Comparison of ENCODE assay signal across 24 mouse cellular contexts in genomic region chr5:73367906-73368305, GRCm38 (mm10). TPM values are rescaled to one million over a fixed set of nuclear protein-coding genes. Genes with fewer than 3 reads are reported as not detected.
DNase-seq lines count a peak whose midpoint lies in the region; ATAC-seq and TF ChIP-seq lines count a peak whose summit lies in the region.
"Had no signal": no experiment of that assay in that cellular context is flagged by ENCODE, and none has a peak within 500 bp of the region (broad histone marks: within the 10 kb centered on the region; RNA-seq: fewer than 3 reads in every experiment).

No protein-coding gene starts in this region.

- H3K36me3 ChIP-seq in CH12.LX (replicated peaks in 1 of 2; ENCODE audit: control insufficient read depth in 1 of 2, insufficient read depth in 1 of 2, low read length in 1 of 2) (no peaks in the 10 kb centered on the region), ES-E14 (ENCODE audit: control insufficient read depth, insufficient read depth, low read length, poor library complexity, severe bottlenecking) (no peaks in the 10 kb centered on the region)
- H3K36me3 ChIP-seq in stomach, embryonic 14.5 days (ENCODE audit: control insufficient read depth, insufficient read depth, low read length): no peaks in the 10 kb centered on the region
- H3K36me3 ChIP-seq: embryonic facial prominence, embryonic 13.5 days; forebrain, embryonic 12.5 days; heart, embryonic 13.5 days; hindbrain, embryonic 15.5 days had no signal

- TF ChIP-seq CTCF in CH12.LX (conservative IDR thresholded peaks at IDR 0.05 in 1 of 2, IDR thresholded peaks at IDR 0.05 in 1 of 2; ENCODE audit: low read depth in 2 of 2, low read length in 2 of 2): no peak

- peak overlapping the region; percentile 53; the same call in 1 of the 2 replicates for H3K27ac ChIP-seq in CH12.LX (ENCODE audit: insufficient read depth, low read depth)
- H3K27ac ChIP-seq in ES-E14 (ENCODE audit: insufficient read depth, low read depth, low read length, poor library complexity, severe bottlenecking): peak overlapping the region; percentile 50; the same call in 1 of the 2 replicates
- no peak overlapping the region for H3K27ac ChIP-seq in stomach, embryonic 14.5 days (ENCODE audit: low read length)
- H3K27ac ChIP-seq: embryonic facial prominence, embryonic 13.5 days; forebrain, embryonic 12.5 days; heart, embryonic 13.5 days; hindbrain, embryonic 15.5 days had no signal

- H3K9ac ChIP-seq in CH12.LX (ENCODE audit: insufficient read depth, low read depth) (no peak overlapping the region), ES-E14 (ENCODE audit: insufficient read depth, low read depth, low read length, poor library complexity, severe bottlenecking) (no peak overlapping the region)
- no peak overlapping the region for H3K9ac ChIP-seq in stomach, embryonic 14.5 days (replicated peaks; ENCODE audit: low read depth, low read length)
- H3K9ac ChIP-seq: embryonic facial prominence, embryonic 13.5 days; forebrain, embryonic 12.5 days; heart, embryonic 13.5 days; hindbrain, embryonic 15.5 days had no signal

- TF ChIP-seq EP300 in CH12.LX (IDR thresholded peaks at IDR 0.05; ENCODE audit: low read length): no peak

- H3K4me1 ChIP-seq in CH12.LX (ENCODE audit: control insufficient read depth in 1 of 2, insufficient read depth in 2 of 2) (peaks cover 12 to 48% of the 10 kb centered on the region in 2 experiments), ES-E14 (ENCODE audit: control insufficient read depth in 2 of 2, insufficient read depth in 2 of 2, low read length in 2 of 2, poor library complexity in 1 of 2) (peaks cover 16 to 22% of the 10 kb centered on the region in 2 experiments)
- no peaks in the 10 kb centered on the region for H3K4me1 ChIP-seq in stomach, embryonic 14.5 days (ENCODE audit: control insufficient read depth, insufficient read depth, low read length)
- H3K4me1 ChIP-seq: forebrain, embryonic 12.5 days; hindbrain, embryonic 15.5 days had no signal

- ATAC-seq in stomach, embryonic 14.5 days (ENCODE audit: insufficient number of reproducible peaks, insufficient read depth, low FRiP score, low read depth): 0 out of 2 replicates have a peak, but pooled peaks have one; percentile 42
- ATAC-seq: activated CD4-positive, CD25-positive, alpha-beta regulatory T cell, adult 4 months; forebrain, embryonic 16.5 days; intestine, embryonic 16.5 days had no signal

- dilution Hi-C loops in CH12.LX (cut with MboI; ENCODE audit: extremely low pct_ligation_motif_present, extremely low pct_unique_long_range_greater_than_20kb, low sequenced_read_pairs): no loop called here

- no peaks in the 10 kb centered on the region for H3K79me2 ChIP-seq in CH12.LX (replicated peaks; ENCODE audit: control insufficient read depth, extremely low read depth, insufficient read depth, poor library complexity, severe bottlenecking)

- DNase-seq in CH12.LX (ENCODE audit: extremely low read depth) (peak; percentile 68), ES-E14 (ENCODE audit: low read depth, low spot score) (peak; percentile 40)
- DNase-seq in frontal cortex, postnatal 36 days (ENCODE audit: low spot score in 2 of 2): no peak
- DNase-seq in urinary bladder, postnatal 10 days (ENCODE audit: low spot score): no peak
- DNase-seq in cerebellum, adult 9-10 months: no peak
- no peak for DNase-seq in gastrocnemius, postnatal 25 days
- DNase-seq: adrenal gland, adult 2 months; adrenal gland, postnatal 25 days; cerebellum, adult 2 months; cerebellum, postnatal 14 days; gastrocnemius, postnatal 36 days; heart, adult 11 months; heart, postnatal 36 days; kidney, adult 2 months had no signal

- no peak overlapping the region for H3K4me3 ChIP-seq in CH12.LX (replicated peaks in 1 of 3; ENCODE audit: low read depth in 2 of 3, low read length in 2 of 3, poor library complexity in 1 of 3)
- no peak overlapping the region; a peak in 1 of 4 replicates for H3K4me3 ChIP-seq in ES-E14 (ENCODE audit: insufficient read depth in 1 of 2, low read depth in 1 of 2, low read length in 2 of 2, poor library complexity in 1 of 2, severe bottlenecking in 1 of 2)
- no peak overlapping the region for H3K4me3 ChIP-seq in stomach, embryonic 14.5 days (ENCODE audit: low read depth, low read length)
- H3K4me3 ChIP-seq: embryonic facial prominence, embryonic 13.5 days; forebrain, embryonic 12.5 days; heart, embryonic 13.5 days; hindbrain, embryonic 15.5 days had no signal

- TF ChIP-seq POLR2A in CH12.LX (IDR thresholded peaks at IDR 0.05; ENCODE audit: low read depth, low read length): no peak

- in situ Hi-C loops in CH12.LX (cut with MboI; ENCODE audit: low pct_ligation_motif_present, low pct_unique_long_range_greater_than_20kb, low sequenced_read_pairs): no loop called here
- in situ Hi-C loops in ES-E14 (cut with MboI; ENCODE audit: low sequenced_read_pairs in 2 of 2, unreplicated experiment in 2 of 2): no loop called here

- TF ChIP-seq RAD21 in CH12.LX (IDR thresholded peaks at IDR 0.05; ENCODE audit: low read depth, low read length): no peak

- H3K4me2 ChIP-seq in CH12.LX (ENCODE audit: insufficient read depth, low read depth, poor library complexity, severe bottlenecking): no peak overlapping the region
- no peak overlapping the region for H3K4me2 ChIP-seq in stomach, embryonic 14.5 days (replicated peaks; ENCODE audit: low read depth, low read length)
- H3K4me2 ChIP-seq: embryonic facial prominence, embryonic 13.5 days; forebrain, embryonic 12.5 days; heart, embryonic 13.5 days; hindbrain, embryonic 15.5 days had no signal

- 73% methylated on average over 4 of the region's 4 CpGs for WGBS in stomach, embryonic 14.5 days

- H3K9me3 ChIP-seq in CH12.LX (replicated peaks; ENCODE audit: low read length): no peaks in the 10 kb centered on the region
- no peaks in the 10 kb centered on the region for H3K9me3 ChIP-seq in ES-E14 (ENCODE audit: control insufficient read depth, insufficient read depth, low read depth, low read length)
- no peaks in the 10 kb centered on the region for H3K9me3 ChIP-seq in stomach, embryonic 14.5 days (ENCODE audit: control insufficient read depth, low read depth, low read length)
- H3K9me3 ChIP-seq: embryonic facial prominence, embryonic 13.5 days; forebrain, embryonic 12.5 days; heart, embryonic 13.5 days; hindbrain, embryonic 15.5 days had no signal

- H3K27me3 ChIP-seq in CH12.LX (replicated peaks): no peaks in the 10 kb centered on the region
- no peaks in the 10 kb centered on the region for H3K27me3 ChIP-seq in stomach, embryonic 14.5 days (ENCODE audit: control insufficient read depth, insufficient read depth, low read length)
- H3K27me3 ChIP-seq: embryonic facial prominence, embryonic 13.5 days; forebrain, embryonic 12.5 days; heart, embryonic 13.5 days; hindbrain, embryonic 15.5 days had no signal

TF ChIP-seq in CH12.LX, 34 proteins besides CTCF, POLR2A, EP300 and RAD21:
- TF ChIP-seq ELF1 (IDR thresholded peaks at IDR 0.05; ENCODE audit: low read depth, low read length): no peak
- no peak for TF ChIP-seq BHLHE40 (IDR thresholded peaks at IDR 0.05; ENCODE audit: low read depth, low read length)
- no peak for TF ChIP-seq PAX5 (IDR thresholded peaks at IDR 0.05; ENCODE audit: low read length)
- no peak for TF ChIP-seq GABPA (IDR thresholded peaks at IDR 0.05; ENCODE audit: insufficient replicate concordance, low read depth, low read length)
- TF ChIP-seq KAT2A (IDR thresholded peaks at IDR 0.05; ENCODE audit: insufficient replicate concordance, low read length): no peak
- no peak for TF ChIP-seq SIN3A (IDR thresholded peaks at IDR 0.05; ENCODE audit: low read length)
- TF ChIP-seq ETS1 (conservative IDR thresholded peaks at IDR 0.05; ENCODE audit: low read depth, low read length): no peak
- TF ChIP-seq MEF2A (IDR thresholded peaks at IDR 0.05; ENCODE audit: borderline replicate concordance, low read depth, low read length): no peak
- no peak for TF ChIP-seq JUND (conservative IDR thresholded peaks at IDR 0.05; ENCODE audit: low read depth, low read length)
- no peak for TF ChIP-seq UBTF (IDR thresholded peaks at IDR 0.05; ENCODE audit: low read depth, low read length)
- TF ChIP-seq ZNF384 (IDR thresholded peaks at IDR 0.05; ENCODE audit: low read depth, low read length): no peak
- TF ChIP-seq ZC3H11A (IDR thresholded peaks at IDR 0.05; ENCODE audit: low read depth, low read length): no peak

TF ChIP-seq in ES-E14, 5 proteins besides CTCF, POLR2A, EP300 and RAD21:
- TF ChIP-seq MAFK (IDR thresholded peaks at IDR 0.05; ENCODE audit: insufficient read depth, low read depth, low read length): no peak
- TF ChIP-seq ZC3H11A (IDR thresholded peaks at IDR 0.05; ENCODE audit: borderline replicate concordance, low read depth, low read length): no peak
- TF ChIP-seq CHD2 (IDR thresholded peaks at IDR 0.05; ENCODE audit: low read depth, low read length): no peak
- TF ChIP-seq ZNF384 (IDR thresholded peaks at IDR 0.05; ENCODE audit: low read depth, low read length): no peak
- no peak for TF ChIP-seq HCFC1 (IDR thresholded peaks at IDR 0.05; ENCODE audit: borderline replicate concordance, insufficient read depth, low read length)

RNA-seq across cellular contexts. Expression of gene Ociad2, which starts 27.1 kb away (rescaled TPM):
- 5.3 and 6.3 TPM in 2 replicates for total RNA-seq in CH12.LX (2012; rRNA removed)
- 1.9 and 2.3 TPM in 2 replicates for total RNA-seq in CH12.LX (2014; rRNA removed)
- polyA plus RNA-seq in CH12.LX (2012; ENCODE audit: insufficient read length, low read depth): 3.2 and 4.4 TPM in 2 replicates
- total RNA-seq in ES-E14 (2012; rRNA removed): 3.3 and 5.2 TPM in 2 replicates
- polyA plus RNA-seq in stomach, embryonic 14.5 days (2014; fragmentation: Nextera tagmentation; extraction: Ambion mirVana): 55.7 and 64.3 TPM in 2 replicates
- total RNA-seq in gastrocnemius, postnatal 25 days (2021): 10 to 100 TPM; 27.1 to 29.5 TPM

RNA-seq across cellular contexts. Expression of gene Cwh43, which starts 38.0 kb away (rescaled TPM):
- total RNA-seq in CH12.LX (2012; rRNA removed): not detected in 2 replicates
- not detected in 2 replicates for total RNA-seq in CH12.LX (2014; rRNA removed)
- not detected in 2 replicates for polyA plus RNA-seq in CH12.LX (2012; ENCODE audit: insufficient read length, low read depth)
- total RNA-seq in ES-E14 (2012; rRNA removed): 0.21 and 0.31 TPM in 2 replicates
- not detected in 2 replicates for polyA plus RNA-seq in stomach, embryonic 14.5 days (2014; fragmentation: Nextera tagmentation; extraction: Ambion mirVana)
- not detected for total RNA-seq in gastrocnemius, postnatal 25 days (2021)
- total RNA-seq: gastrocnemius, adult 18-20 months; gastrocnemius, postnatal 36 days; heart, postnatal 36 days had no signal
- polyA plus RNA-seq: adrenal gland, adult 2 months; forebrain, embryonic 16.5 days; heart, embryonic 13.5 days; hindbrain, embryonic 11.5 days had no signal

Comparison
In these comparisons a context has a peak if more than half of its experiments do, and no peak if none do; other contexts are left out.
1. DNase-seq: peak in CH12.LX (single experiment) and ES-E14 (single experiment); none in frontal cortex, postnatal 36 days (0 of 2), urinary bladder, postnatal 10 days (single experiment), cerebellum, adult 9-10 months (single experiment) and gastrocnemius, postnatal 25 days (single experiment).